Mouse (Mus musculus) ES-E14 (cell line): ENCODE data around the gene Slc24a1.

Source experiments
- HCFC1 ChIP-seq: IDR thresholded peaks from 2 replicates; pipeline ENCODE4 v1.6.1; 2012; ENCODE audit warnings: low read length, inconsistent platforms, borderline replicate concordance; ENCODE audit not compliant: insufficient read depth
- ZC3H11A ChIP-seq: IDR thresholded peaks from 2 replicates; pipeline ENCODE4 v1.6.1; 2012; ENCODE audit warnings: low read depth, mild to moderate bottlenecking, inconsistent platforms, low read length, borderline replicate concordance
- ZNF384 ChIP-seq: IDR thresholded peaks from 2 replicates; pipeline ENCODE4 v1.6.1; 2012; ENCODE audit warnings: low read depth, low read length, inconsistent platforms

DNA sequence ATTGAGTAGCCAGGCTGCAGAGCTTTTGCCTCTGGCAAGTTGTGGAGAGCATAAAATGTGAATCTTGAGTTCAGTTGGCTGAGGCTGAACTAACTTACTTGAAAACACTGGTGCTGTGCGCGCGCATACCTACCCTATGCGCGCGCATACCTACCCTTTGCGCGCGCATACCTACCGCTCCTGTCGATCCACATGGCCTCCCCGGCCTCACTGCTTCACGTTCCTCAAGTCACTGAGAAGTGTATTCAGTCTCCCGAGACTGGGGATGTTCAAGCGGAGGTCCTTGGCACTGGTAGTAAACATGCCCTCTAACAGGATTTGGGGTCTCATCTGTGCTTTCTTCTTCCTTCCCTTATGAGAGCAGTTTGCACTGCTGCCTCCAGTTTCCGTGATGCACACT lies 32.8 kb downstream of the Slc24a1 start:
- TF ChIP-seq HCFC1 (no peak), ZC3H11A (no peak), ZNF384 (no peak)
